Mouse (Mus musculus): Measurements from ENCODE around the gene Gm44503. TPM values are rescaled to one million over a fixed set of nuclear protein-coding genes. Genes with fewer than 3 reads are reported as not detected.

Gm44503 gene
- 0.10 TPM in 1 of 2 replicates, not detected in the other for total RNA-seq (2014; rRNA removed)
- not detected in 2 replicates for polyA plus RNA-seq (2015; fragmentation: Nextera tagmentation; extraction: Ambion mirVana)

- Histone ChIP-seq H3K9ac (peak within 1 kb of the TSS; percentile 57), H3K4me1 (ENCODE audit: insufficient read depth) (peaks cover 4% of the 10 kb centered on the region; the same call in 1 of the 2 replicates), H3K27ac (ENCODE audit: low read depth, low read length) (peak within 1 kb of the TSS; percentile 54), H3K4me3 (ENCODE audit: low read depth, low read length) (peak within 1 kb of the TSS; percentile 59), H3K4me2 (ENCODE audit: low read depth) (peak within 1 kb of the TSS; percentile 69), H3K27me3 (ENCODE audit: insufficient read depth, low read length) (no peaks in the 10 kb centered on the region), H3K36me3 (ENCODE audit: insufficient read depth) (no peaks in the 10 kb centered on the region), H3K9me3 (ENCODE audit: low read length) (no peaks in the 10 kb centered on the region)
- DNase-seq (peak; percentile 90), ATAC-seq (peak; percentile 98)
- TF ChIP-seq CTCF (IDR thresholded peaks at IDR 0.05; ENCODE audit: low read depth) = peak; percentile 58
- WGBS = 3% methylated on average over 43 of the region's 43 CpGs
Observed at GRCm38 (mm10) chr9:72958521-72959450, at the start of gene Gm44503, which contains the start of gene Dyx1c1. Gene Gm44503, plus strand, starts transcription at chr9:72958852. Gene Dyx1c1, plus strand, starts transcription at chr9:72958785.

GRCm38 (mm10) chr9:72911381-72911780 lies 47.3 kb upstream of the Gm44503 start:
- Histone ChIP-seq H3K36me3 (ENCODE audit: insufficient read depth) (no peaks in the 10 kb centered on the region), H3K9me3 (ENCODE audit: low read length) (no peaks in the 10 kb centered on the region), H3K4me3 (ENCODE audit: low read depth, low read length) (no peak overlapping the region), H3K27me3 (ENCODE audit: insufficient read depth, low read length) (no peaks in the 10 kb centered on the region), H3K4me1 (ENCODE audit: insufficient read depth) (no peaks in the 10 kb centered on the region), H3K27ac (ENCODE audit: low read depth, low read length) (no peak overlapping the region), H3K9ac (no peak overlapping the region), H3K4me2 (ENCODE audit: low read depth) (no peak overlapping the region)
- no peak for DNase-seq
- no peak for TF ChIP-seq CTCF (IDR thresholded peaks at IDR 0.05; ENCODE audit: low read depth)
- 89% methylated on average over 2 of the region's 2 CpGs for WGBS
- no peak for ATAC-seq

GRCm38 (mm10) chr9:72913551-72913950 lies 45.1 kb upstream of the Gm44503 start:
- Histone ChIP-seq H3K4me2 (ENCODE audit: low read depth) (no peak overlapping the region), H3K27ac (ENCODE audit: low read depth, low read length) (no peak overlapping the region), H3K4me3 (ENCODE audit: low read depth, low read length) (no peak overlapping the region), H3K9ac (no peak overlapping the region), H3K27me3 (ENCODE audit: insufficient read depth, low read length) (no peaks in the 10 kb centered on the region), H3K36me3 (ENCODE audit: insufficient read depth) (no peaks in the 10 kb centered on the region), H3K4me1 (ENCODE audit: insufficient read depth) (no peaks in the 10 kb centered on the region), H3K9me3 (ENCODE audit: low read length) (no peaks in the 10 kb centered on the region)
- whole genome bisulfite sequencing = 48% methylated on average over 6 of the region's 6 CpGs
- no peak for TF ChIP-seq CTCF (IDR thresholded peaks at IDR 0.05; ENCODE audit: low read depth)
- no peak for DNase-seq
- no peak for ATAC-seq

GRCm38 (mm10) chr9:72915728-72916127 lies 42.9 kb upstream of the Gm44503 start:
- no peaks in the 10 kb centered on the region for H3K4me1 ChIP-seq (ENCODE audit: insufficient read depth)
- DNase-seq = no peak
- no peak overlapping the region for H3K4me3 ChIP-seq (ENCODE audit: low read depth, low read length)
- no peak overlapping the region for H3K9ac ChIP-seq
- H3K4me2 ChIP-seq (ENCODE audit: low read depth) = no peak overlapping the region
- no peaks in the 10 kb centered on the region for H3K9me3 ChIP-seq (ENCODE audit: low read length)
- H3K36me3 ChIP-seq (ENCODE audit: insufficient read depth) = no peaks in the 10 kb centered on the region
- WGBS = 71% methylated on average over 7 of the region's 7 CpGs
- H3K27ac ChIP-seq (ENCODE audit: low read depth, low read length) = no peak overlapping the region
- no peak for ATAC-seq
- no peak for TF ChIP-seq CTCF (IDR thresholded peaks at IDR 0.05; ENCODE audit: low read depth)
- no peaks in the 10 kb centered on the region for H3K27me3 ChIP-seq (ENCODE audit: insufficient read depth, low read length)

GRCm38 (mm10) chr9:72923068-72923467 lies 35.6 kb upstream of the Gm44503 start:
- no peak for ATAC-seq
- H3K4me1 ChIP-seq (ENCODE audit: insufficient read depth) = peaks cover 15% of the 10 kb centered on the region; the same call in 1 of the 2 replicates
- 85% methylated on average over 3 of the region's 3 CpGs for WGBS

GRCm38 (mm10) chr9:72925021-72925934 lies 33.4 kb upstream of the Gm44503 start, which contains the start of gene Pygo1:
Gene Pygo1, plus strand, starts transcription at chr9:72925645.
- Histone ChIP-seq H3K27me3 (ENCODE audit: insufficient read depth, low read length) (no peaks in the 10 kb centered on the region), H3K4me2 (ENCODE audit: low read depth) (peak within 1 kb of the TSS; percentile 96), H3K9ac (peak within 1 kb of the TSS; percentile 85), H3K36me3 (ENCODE audit: insufficient read depth) (no peaks in the 10 kb centered on the region), H3K27ac (ENCODE audit: low read depth, low read length) (peak within 1 kb of the TSS; percentile 92), H3K4me1 (ENCODE audit: insufficient read depth) (peaks cover 15% of the 10 kb centered on the region; the same call in 1 of the 2 replicates), H3K4me3 (ENCODE audit: low read depth, low read length) (peak within 1 kb of the TSS; percentile 75), H3K9me3 (ENCODE audit: low read length) (no peaks in the 10 kb centered on the region)
- 2% methylated on average over 72 of the region's 108 CpGs for WGBS
- peak; percentile 64 for DNase-seq
- TF ChIP-seq CTCF (IDR thresholded peaks at IDR 0.05; ENCODE audit: low read depth) = no peak
- ATAC-seq = peak; percentile 87

More at GRCm38 (mm10) chr9:72923068-72923467, 35.6 kb upstream of the Gm44503 start:
- no peak for TF ChIP-seq CTCF (IDR thresholded peaks at IDR 0.05; ENCODE audit: low read depth)
- no peaks in the 10 kb centered on the region for H3K9me3 ChIP-seq (ENCODE audit: low read length)
- no peak overlapping the region for H3K9ac ChIP-seq
- H3K36me3 ChIP-seq (ENCODE audit: insufficient read depth) = no peaks in the 10 kb centered on the region
- H3K4me2 ChIP-seq (ENCODE audit: low read depth) = no peak overlapping the region
- H3K27me3 ChIP-seq (ENCODE audit: insufficient read depth, low read length) = no peaks in the 10 kb centered on the region
- H3K4me3 ChIP-seq (ENCODE audit: low read depth, low read length) = no peak overlapping the region
- no peak for DNase-seq
- H3K27ac ChIP-seq (ENCODE audit: low read depth, low read length) = no peak overlapping the region

Measured in forebrain, postnatal 0 days (tissue).